Mouse (Mus musculus) cerebellum, adult 2 months (tissue): ENCODE measurements around the gene Gm42372.
A peak's percentile ranks its signal among the peaks of the same experiment; 100 is the strongest.

Experiments used
- CTCF ChIP-seq: fragments of 200-500 bp; IDR thresholded peaks from 2 replicates; pipeline ENCODE4 v1.5.1; 2011; ENCODE audit warnings: low read depth, mild to moderate bottlenecking, control low read depth, low read length, moderate library complexity, borderline replicate concordance; ENCODE audit not compliant: insufficient read depth
- POLR2A ChIP-seq: fragments of 200-500 bp; IDR thresholded peaks from 2 replicates; pipeline ENCODE4 v1.6.1; 2011; ENCODE audit warnings: low read length, control low read depth, borderline replicate concordance; ENCODE audit not compliant: insufficient read depth

GRCm38 (mm10) chr7:16999650-17000049 is 16.8 kb downstream of the Gm42372 start:
- no peak for TF ChIP-seq POLR2A
- TF ChIP-seq CTCF, result peak; percentile 98
